Mouse (Mus musculus) ES-Bruce4 (cell line): ENCODE data around the gene Tnfrsf8.

Experiments
- CTCF ChIP-seq: IDR thresholded peaks from one replicate; pipeline ENCODE4 v1.8.1; 2011; ENCODE audit warnings: low read depth, low read length
- EP300 ChIP-seq: IDR thresholded peaks from 2 replicates; pipeline ENCODE4 v1.6.1; 2011; ENCODE audit warnings: low read depth, low read length; ENCODE audit not compliant: insufficient read depth
- POLR2A ChIP-seq: IDR thresholded peaks from one replicate; pipeline ENCODE4 v1.8.1; 2011; ENCODE audit warnings: low read length; ENCODE audit not compliant: insufficient read depth

DNA sequence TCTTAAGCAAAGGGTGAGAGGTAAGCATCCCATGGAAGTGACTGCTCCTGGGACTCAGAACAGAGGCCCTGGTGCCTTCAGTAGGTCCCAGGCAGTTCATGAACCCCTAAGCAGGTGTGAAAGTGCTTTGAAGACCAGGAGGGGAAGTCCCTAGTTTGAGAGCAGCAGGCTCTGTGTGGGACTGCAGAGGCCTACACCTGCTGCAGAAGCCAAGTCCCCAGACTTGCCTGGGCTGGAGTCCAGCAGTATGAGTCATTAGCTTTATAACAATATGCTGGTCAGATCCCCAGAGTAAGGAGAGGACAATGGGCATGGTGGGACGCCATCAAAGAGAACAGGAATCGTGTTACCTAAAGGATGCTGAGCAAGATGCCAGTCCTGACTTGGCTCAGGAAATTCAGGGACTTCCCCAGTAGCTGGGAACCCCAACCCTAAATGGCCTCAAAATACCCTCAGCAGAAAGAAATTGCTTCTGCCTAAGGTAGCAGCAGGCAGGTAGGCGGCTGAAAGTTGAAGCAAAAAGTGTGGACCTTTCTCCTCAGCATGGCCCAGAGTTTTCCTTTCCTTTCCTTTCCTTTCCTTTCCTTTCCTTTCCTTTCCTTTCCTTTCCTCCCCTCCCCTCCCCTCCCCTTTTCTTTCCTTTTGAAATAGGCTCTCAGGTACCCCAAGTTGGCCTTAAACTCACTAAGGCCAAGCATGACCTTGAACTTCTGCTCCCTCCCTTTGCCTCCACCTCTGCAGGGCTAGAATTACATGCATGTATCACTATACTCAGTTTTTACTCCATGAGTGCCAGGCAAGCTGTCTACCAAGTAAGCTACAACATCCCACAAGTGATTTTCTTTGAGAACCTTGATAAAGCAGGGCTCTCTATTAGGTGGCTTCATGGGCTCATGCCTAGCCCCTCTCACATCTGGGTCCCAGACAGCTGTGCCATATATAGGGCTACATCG, 4.6 kb upstream of the Tnfrsf8 start:
- no peak for TF ChIP-seq CTCF
- no peak for TF ChIP-seq POLR2A
- no peak for TF ChIP-seq EP300
